Mouse (Mus musculus): ENCODE data around the gene Hemk1. TPM values are rescaled to one million over a fixed set of nuclear protein-coding genes. Genes with fewer than 3 reads are reported as not detected.

Hemk1 gene
- total RNA-seq, 1 experiment, result 29.1 TPM

DNA sequence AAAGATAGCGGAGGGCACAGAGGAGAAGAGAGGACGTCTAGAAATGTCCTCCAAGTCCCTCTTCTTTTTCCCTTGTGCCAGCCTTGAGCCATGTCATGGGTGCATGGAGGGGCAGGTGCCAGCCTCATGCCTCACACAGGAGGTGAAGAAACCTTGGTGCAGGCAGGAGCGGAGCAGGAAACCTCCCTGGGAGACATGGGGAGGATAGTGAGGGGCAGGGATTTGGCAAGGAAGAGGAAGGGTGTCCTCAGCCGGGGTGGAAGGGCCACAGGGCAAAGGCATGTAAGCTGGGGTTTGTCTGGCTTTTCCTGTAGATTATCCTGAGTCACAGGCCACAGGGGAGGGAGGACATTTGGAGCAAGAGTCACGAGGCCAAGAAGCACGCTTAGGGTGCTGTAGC, 5.9 kb upstream of the Hemk1 start:
- DNase-seq (ENCODE audit: low read depth, low spot score), result no peak
- H3K4me3 ChIP-seq (ENCODE audit: insufficient read depth in 1 of 2, low read depth in 1 of 2, low read length in 2 of 2, poor library complexity in 1 of 2, severe bottlenecking in 1 of 2), result no peak overlapping the region
- H3K27ac ChIP-seq (ENCODE audit: insufficient read depth, low read depth, low read length, poor library complexity, severe bottlenecking), result no peak overlapping the region
- no peak overlapping the region for H3K9ac ChIP-seq (ENCODE audit: insufficient read depth, low read depth, low read length, poor library complexity, severe bottlenecking)
- TF ChIP-seq CHD2 (IDR thresholded peaks at IDR 0.05; ENCODE audit: low read depth, low read length), result no peak
- no peak for TF ChIP-seq ZNF384 (IDR thresholded peaks at IDR 0.05; ENCODE audit: low read depth, low read length)
- TF ChIP-seq MAFK (IDR thresholded peaks at IDR 0.05; ENCODE audit: insufficient read depth, low read depth, low read length), result no peak
- no peak for TF ChIP-seq ZC3H11A (IDR thresholded peaks at IDR 0.05; ENCODE audit: borderline replicate concordance, low read depth, low read length)
- no peak for TF ChIP-seq HCFC1 (IDR thresholded peaks at IDR 0.05; ENCODE audit: borderline replicate concordance, insufficient read depth, low read length)
- no peaks in the 10 kb centered on the region for H3K36me3 ChIP-seq (ENCODE audit: control insufficient read depth, insufficient read depth, low read length, poor library complexity, severe bottlenecking)
- in situ Hi-C loops (cut with MboI; ENCODE audit: low sequenced_read_pairs in 2 of 2, unreplicated experiment in 2 of 2), result no loop called here
- no peaks in the 10 kb centered on the region for H3K9me3 ChIP-seq (ENCODE audit: control insufficient read depth, insufficient read depth, low read depth, low read length)
- H3K4me1 ChIP-seq (ENCODE audit: control insufficient read depth in 2 of 2, insufficient read depth in 2 of 2, low read length in 2 of 2, poor library complexity in 1 of 2), result peaks cover 0 to 2% of the 10 kb centered on the region in 2 experiments; a peak in 1 of 4 replicates

DNA sequence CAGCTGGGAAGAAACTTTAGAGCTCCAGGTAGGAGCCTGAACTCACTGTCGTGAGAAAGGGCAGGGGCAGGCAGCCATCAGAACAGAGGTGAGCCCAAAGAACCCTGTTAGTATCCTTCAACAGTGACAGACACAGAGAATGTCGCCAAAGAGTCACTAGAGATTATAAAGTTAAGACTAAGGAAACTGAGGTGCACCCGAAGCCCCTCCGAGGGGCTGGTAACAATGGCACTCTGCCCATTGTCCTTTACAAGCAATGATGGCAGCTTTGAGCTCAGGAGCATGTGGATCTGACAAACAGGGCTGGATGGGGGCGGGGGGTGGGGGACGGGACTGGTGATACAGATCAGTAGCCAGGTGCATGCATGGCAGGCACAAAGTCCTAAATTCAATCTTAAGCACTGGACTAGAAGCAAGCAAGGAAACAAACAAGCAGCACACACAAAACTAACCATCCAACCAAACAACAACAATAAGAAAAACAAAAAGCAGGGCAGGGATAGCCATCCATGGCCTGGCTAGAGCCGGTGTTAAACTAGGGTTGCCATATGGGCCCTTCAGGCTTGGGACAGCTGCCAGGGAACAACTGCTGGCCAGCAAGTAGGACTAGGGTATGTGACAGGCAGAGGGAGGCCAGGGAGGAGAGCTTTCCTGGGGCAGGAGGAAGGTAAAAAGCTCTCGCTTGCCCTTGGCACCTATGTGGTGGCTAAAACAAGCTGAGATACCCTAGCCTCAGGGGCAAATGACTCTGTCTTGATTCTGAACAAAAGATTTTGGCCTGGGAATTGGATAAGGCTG, 5.2 kb upstream of the Hemk1 start:
- in situ Hi-C loops (cut with MboI; ENCODE audit: low sequenced_read_pairs in 2 of 2, unreplicated experiment in 2 of 2), result no loop called here
- no peak overlapping the region for H3K9ac ChIP-seq (ENCODE audit: insufficient read depth, low read depth, low read length, poor library complexity, severe bottlenecking)
- DNase-seq (ENCODE audit: low read depth, low spot score), result no peak

GRCm38 (mm10) chr9:107342201-107342709, 4.1 kb upstream of the Hemk1 start:
- in situ Hi-C loops (cut with MboI; ENCODE audit: low sequenced_read_pairs in 2 of 2, unreplicated experiment in 2 of 2), result no loop called here
- TF ChIP-seq HCFC1 (IDR thresholded peaks at IDR 0.05; ENCODE audit: borderline replicate concordance, insufficient read depth, low read length) (no peak), MAFK (IDR thresholded peaks at IDR 0.05; ENCODE audit: insufficient read depth, low read depth, low read length) (no peak), ZC3H11A (IDR thresholded peaks at IDR 0.05; ENCODE audit: borderline replicate concordance, low read depth, low read length) (no peak), CHD2 (IDR thresholded peaks at IDR 0.05; ENCODE audit: low read depth, low read length) (no peak), ZNF384 (IDR thresholded peaks at IDR 0.05; ENCODE audit: low read depth, low read length) (no peak)
- no peak for DNase-seq (ENCODE audit: low read depth, low spot score)

More for the DNA sequence above, 5.2 kb upstream of the Hemk1 start:
- Histone ChIP-seq H3K36me3 (ENCODE audit: control insufficient read depth, insufficient read depth, low read length, poor library complexity, severe bottlenecking) (no peaks in the 10 kb centered on the region), H3K4me1 (ENCODE audit: control insufficient read depth in 2 of 2, insufficient read depth in 2 of 2, low read length in 2 of 2, poor library complexity in 1 of 2) (peaks cover 0 to 2% of the 10 kb centered on the region in 2 experiments; a peak in 2 of 4 replicates), H3K9me3 (ENCODE audit: control insufficient read depth, insufficient read depth, low read depth, low read length) (no peaks in the 10 kb centered on the region), H3K4me3 (ENCODE audit: insufficient read depth in 1 of 2, low read depth in 1 of 2, low read length in 2 of 2, poor library complexity in 1 of 2, severe bottlenecking in 1 of 2) (no peak overlapping the region), H3K27ac (ENCODE audit: insufficient read depth, low read depth, low read length, poor library complexity, severe bottlenecking) (no peak overlapping the region)
- TF ChIP-seq HCFC1 (IDR thresholded peaks at IDR 0.05; ENCODE audit: borderline replicate concordance, insufficient read depth, low read length) (no peak), MAFK (IDR thresholded peaks at IDR 0.05; ENCODE audit: insufficient read depth, low read depth, low read length) (no peak), ZC3H11A (IDR thresholded peaks at IDR 0.05; ENCODE audit: borderline replicate concordance, low read depth, low read length) (no peak), ZNF384 (IDR thresholded peaks at IDR 0.05; ENCODE audit: low read depth, low read length) (no peak), CHD2 (IDR thresholded peaks at IDR 0.05; ENCODE audit: low read depth, low read length) (no peak)

DNA sequence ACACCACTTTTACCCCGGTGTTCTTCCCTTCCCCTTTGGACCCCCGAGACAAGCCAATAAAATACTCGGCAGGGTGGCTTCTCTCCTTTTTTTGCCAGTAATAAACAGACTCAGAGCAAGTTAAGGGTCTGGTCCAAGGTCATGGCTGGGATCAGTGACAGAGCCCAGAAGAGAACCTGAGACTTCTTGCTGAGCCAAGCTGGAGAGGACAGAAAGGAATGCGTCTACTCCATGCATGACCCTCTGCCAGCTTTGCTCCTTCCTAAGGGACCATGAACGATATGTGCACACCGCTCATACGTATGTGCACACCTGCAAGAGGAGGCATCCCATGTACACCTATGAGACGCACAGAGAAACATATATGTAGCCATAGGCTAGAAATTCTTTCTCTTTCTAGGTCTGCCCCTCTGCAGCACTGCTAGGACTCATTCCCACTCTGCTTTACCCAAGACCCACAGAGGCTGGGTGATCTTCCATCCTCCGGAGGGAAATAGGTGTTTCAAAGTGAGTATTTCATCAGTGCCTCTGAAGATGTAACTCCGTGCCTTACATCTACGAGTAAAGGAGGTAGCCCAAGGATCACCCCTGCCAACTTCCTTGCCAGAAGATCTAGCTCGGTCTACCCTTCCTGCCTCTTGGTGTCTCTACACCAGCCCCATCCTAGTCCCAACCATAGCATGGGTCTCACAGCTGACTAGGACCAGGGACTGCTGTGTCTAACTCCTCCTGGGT, 2.9 kb upstream of the Hemk1 start:
- TF ChIP-seq ZNF384 (IDR thresholded peaks at IDR 0.05; ENCODE audit: low read depth, low read length) (no peak), MAFK (IDR thresholded peaks at IDR 0.05; ENCODE audit: insufficient read depth, low read depth, low read length) (no peak), ZC3H11A (IDR thresholded peaks at IDR 0.05; ENCODE audit: borderline replicate concordance, low read depth, low read length) (no peak), CHD2 (IDR thresholded peaks at IDR 0.05; ENCODE audit: low read depth, low read length) (no peak), HCFC1 (IDR thresholded peaks at IDR 0.05; ENCODE audit: borderline replicate concordance, insufficient read depth, low read length) (no peak)
- Histone ChIP-seq H3K36me3 (ENCODE audit: control insufficient read depth, insufficient read depth, low read length, poor library complexity, severe bottlenecking) (peaks cover 2% of the 10 kb centered on the region; the same call in 1 of the 2 replicates), H3K4me3 (ENCODE audit: insufficient read depth in 1 of 2, low read depth in 1 of 2, low read length in 2 of 2, poor library complexity in 1 of 2, severe bottlenecking in 1 of 2) (peak overlapping the region; percentile 61 to 67), H3K4me1 (ENCODE audit: control insufficient read depth in 2 of 2, insufficient read depth in 2 of 2, low read length in 2 of 2, poor library complexity in 1 of 2) (peaks cover 0 to 2% of the 10 kb centered on the region in 2 experiments; a peak in 2 of 4 replicates), H3K27ac (ENCODE audit: insufficient read depth, low read depth, low read length, poor library complexity, severe bottlenecking) (no peak overlapping the region), H3K9ac (ENCODE audit: insufficient read depth, low read depth, low read length, poor library complexity, severe bottlenecking) (peak overlapping the region; percentile 57), H3K9me3 (ENCODE audit: control insufficient read depth, insufficient read depth, low read depth, low read length) (no peaks in the 10 kb centered on the region)
- DNase-seq (ENCODE audit: low read depth, low spot score), result no peak
- in situ Hi-C loops (cut with MboI; ENCODE audit: low sequenced_read_pairs in 2 of 2, unreplicated experiment in 2 of 2), result no loop called here

More at GRCm38 (mm10) chr9:107342201-107342709, 4.1 kb upstream of the Hemk1 start:
- Histone ChIP-seq H3K36me3 (ENCODE audit: control insufficient read depth, insufficient read depth, low read length, poor library complexity, severe bottlenecking) (no peaks in the 10 kb centered on the region), H3K9me3 (ENCODE audit: control insufficient read depth, insufficient read depth, low read depth, low read length) (no peaks in the 10 kb centered on the region), H3K9ac (ENCODE audit: insufficient read depth, low read depth, low read length, poor library complexity, severe bottlenecking) (no peak overlapping the region), H3K27ac (ENCODE audit: insufficient read depth, low read depth, low read length, poor library complexity, severe bottlenecking) (no peak overlapping the region), H3K4me1 (ENCODE audit: control insufficient read depth in 2 of 2, insufficient read depth in 2 of 2, low read length in 2 of 2, poor library complexity in 1 of 2) (peaks cover 0 to 2% of the 10 kb centered on the region in 2 experiments; a peak in 2 of 4 replicates), H3K4me3 (ENCODE audit: insufficient read depth in 1 of 2, low read depth in 1 of 2, low read length in 2 of 2, poor library complexity in 1 of 2, severe bottlenecking in 1 of 2) (no peak overlapping the region)

Data from ES-E14 (cell line).